Mouse (Mus musculus) intestine, postnatal 0 days (tissue): ENCODE measurements around the gene Tkfc. TPM values are rescaled to one million over a fixed set of nuclear protein-coding genes. Genes with fewer than 3 reads are reported as not detected.
"Not testable (repeated sequence)": the region's sequence is repeated elsewhere in the genome, so short reads cannot be mapped to it uniquely, and the experiment has no call there.

Experiments used
- ATAC-seq: fragments of 200-750 bp; cut with Nextera tagmentation; 2 replicates; pipeline ENCODE4 v1.8.0; 2017; ENCODE audit warnings: mild to moderate bottlenecking, moderate TSS enrichment, moderate library complexity
- H3K27ac ChIP-seq: fragments of 300-500 bp; sonication (generic); 2 replicates; pipeline ENCODE4 v1.5.1; 2014; ENCODE audit warnings: mild to moderate bottlenecking, low read depth, low read length, moderate library complexity
- H3K27me3 ChIP-seq: fragments of 300-500 bp; sonication (generic); replicated peaks from 2 replicates; pipeline ENCODE4 v1.6.1; 2014; ENCODE audit warnings: low read length, mixed read lengths; ENCODE audit not compliant: control insufficient read depth, insufficient read depth
- H3K36me3 ChIP-seq: fragments of 300-500 bp; sonication (generic); 2 replicates; pipeline ENCODE4 v1.6.1; 2014; ENCODE audit warnings: mild to moderate bottlenecking, moderate library complexity; ENCODE audit not compliant: control insufficient read depth, insufficient read depth
- H3K4me1 ChIP-seq: fragments of 300-500 bp; sonication (generic); replicated peaks from 2 replicates; pipeline ENCODE4 v1.6.1; 2014; ENCODE audit warnings: antibody characterized with exemption, low read length, mixed read lengths; ENCODE audit not compliant: control insufficient read depth, insufficient read depth
- H3K4me2 ChIP-seq: fragments of 300-500 bp; sonication (generic); replicated peaks from 2 replicates; pipeline ENCODE4 v1.6.1; 2014; ENCODE audit warnings: low read depth, mild to moderate bottlenecking, moderate library complexity
- H3K4me3 ChIP-seq: fragments of 300-500 bp; sonication (generic); 2 replicates; pipeline ENCODE4 v1.5.1; 2014; ENCODE audit warnings: low read depth, low read length
- H3K9ac ChIP-seq: fragments of 300-500 bp; sonication (generic); 2 replicates; pipeline ENCODE4 v1.6.1; 2014; ENCODE audit warnings: mild to moderate bottlenecking, low read depth, low read length
- H3K9me3 ChIP-seq: fragments of 300-500 bp; sonication (generic); 2 replicates; pipeline ENCODE4 v1.6.1; 2016; ENCODE audit warnings: mixed run types; ENCODE audit not compliant: control insufficient read depth
- CTCF ChIP-seq: sonication (generic); IDR thresholded peaks from 2 replicates; pipeline ENCODE4 v1.5.1; 2016; ENCODE audit warnings: low read depth, mild to moderate bottlenecking, control low read depth, antibody characterized with exemption, moderate library complexity
- WGBS: fragments of 180-500 bp; shearing (Covaris S2); extraction: QIAGEN DNeasy Blood & Tissue Kit; methylation state at CpG from one replicate; pipeline ENCODE4 v1.1.7; 2014; 5-methylcytosine and 5-hydroxymethylcytosine counted together
- polyA plus RNA-seq: library from polyadenylated mRNA; unstranded; fragments of >200 nt; fragmentation: Nextera tagmentation; extraction: Ambion mirVana; gene quantifications from 2 replicates; pipeline ENCODE4 v1.2.1, GENCODE M21; 2015

Tkfc gene
- polyA plus RNA-seq, 1 experiment from 2014 or later: 76.4 TPM

DNA sequence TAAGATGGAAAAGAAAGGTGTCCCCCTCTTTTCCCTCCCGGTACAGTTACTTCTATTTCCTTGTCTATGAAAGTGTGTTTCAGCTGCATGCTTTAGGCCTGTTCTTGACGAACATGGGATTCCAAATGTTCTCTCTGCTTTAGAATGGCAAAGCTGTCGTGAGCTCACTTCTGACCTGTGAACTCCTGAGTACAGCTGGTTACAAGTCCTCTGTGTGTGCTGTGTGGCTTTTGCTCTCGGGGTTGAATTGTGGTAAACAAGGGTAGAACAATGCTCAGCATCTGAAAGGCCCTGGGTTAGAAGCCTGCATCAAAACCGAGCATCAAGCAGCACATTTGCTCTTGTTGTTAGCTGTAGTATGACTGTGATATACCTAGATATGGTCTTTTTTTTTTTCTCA lies 43.1 kb downstream of the Tkfc start:
- no peaks in the 10 kb centered on the region for H3K36me3 ChIP-seq
- no peaks in the 10 kb centered on the region for H3K4me1 ChIP-seq
- ATAC-seq: no peak
- TF ChIP-seq CTCF: no peak
- no peaks in the 10 kb centered on the region for H3K27me3 ChIP-seq
- WGBS: 66% methylated on average over 5 of the region's 5 CpGs
- H3K4me2 ChIP-seq: no peak overlapping the region
- H3K9me3 ChIP-seq: no peaks in the 10 kb centered on the region
- no peak overlapping the region for H3K27ac ChIP-seq
- H3K4me3 ChIP-seq: no peak overlapping the region
- H3K9ac ChIP-seq: no peak overlapping the region

DNA sequence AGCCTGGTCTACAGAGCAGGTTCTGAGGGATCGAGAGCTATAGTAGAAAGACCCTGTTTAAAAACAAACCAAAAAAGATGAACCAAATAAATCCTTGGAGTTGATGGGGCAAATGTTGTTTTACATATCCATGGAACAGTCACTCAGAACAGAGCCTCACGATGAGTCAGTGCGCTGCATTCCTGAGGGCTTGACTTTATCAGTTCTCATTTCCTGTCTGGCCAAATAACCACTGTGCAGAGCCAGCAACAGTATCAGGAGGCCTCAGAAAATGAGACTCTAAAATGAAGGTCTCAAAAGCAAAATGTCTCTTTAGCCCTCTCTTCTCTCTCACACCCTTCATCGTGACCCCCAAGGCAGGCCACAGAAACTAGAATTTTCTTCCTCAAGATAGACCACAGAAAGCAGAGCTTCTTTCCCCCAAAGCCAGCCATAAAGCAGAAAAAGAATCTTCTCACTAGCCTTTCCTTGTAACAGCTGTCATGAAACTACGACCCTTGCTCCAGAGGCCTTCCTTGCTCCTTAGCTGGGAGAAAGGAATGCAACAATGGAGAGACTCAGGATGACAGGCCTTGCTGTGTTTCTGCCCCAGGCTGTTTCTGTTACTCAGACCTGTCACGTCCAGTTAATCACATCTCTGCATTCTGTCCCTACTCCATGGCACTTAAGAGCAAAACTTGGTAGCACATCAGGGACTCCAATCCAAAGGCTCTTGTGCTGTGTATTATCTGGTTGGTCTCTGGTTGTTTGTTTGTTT lies 43.7 kb downstream of the Tkfc start:
- no peak for TF ChIP-seq CTCF
- Histone ChIP-seq H3K36me3 (no peaks in the 10 kb centered on the region), H3K4me1 (no peaks in the 10 kb centered on the region), H3K27me3 (no peaks in the 10 kb centered on the region), H3K9ac (no peak overlapping the region), H3K4me2 (no peak overlapping the region), H3K4me3 (no peak overlapping the region), H3K27ac (0 out of 2 replicates have a peak overlapping the region, but pooled peaks have one; percentile 28), H3K9me3 (no peaks in the 10 kb centered on the region)
- no peak for ATAC-seq
- 48% methylated on average over 6 of the region's 6 CpGs for WGBS

DNA sequence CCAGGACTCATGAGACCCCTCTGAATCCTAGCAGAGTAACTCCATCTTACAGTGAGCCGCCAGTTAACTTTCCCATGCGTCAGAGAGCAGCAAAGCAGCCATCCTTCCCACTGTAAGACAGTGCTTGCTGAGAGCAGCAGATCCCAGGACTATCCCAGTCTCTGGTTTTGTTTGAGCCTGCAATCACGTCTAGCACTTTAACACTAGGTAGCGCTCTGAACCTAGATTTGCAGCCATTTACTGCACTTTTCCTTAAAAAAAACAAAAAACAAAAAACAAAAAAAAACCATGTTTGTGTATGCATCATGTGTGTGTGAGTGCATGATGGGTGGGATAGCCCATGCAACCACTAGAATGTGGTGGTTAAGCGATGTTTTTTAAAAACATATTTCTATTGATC lies 45.3 kb downstream of the Tkfc start:
- WGBS: 44% methylated on average over 5 of the region's 5 CpGs
- TF ChIP-seq CTCF: peak; percentile 63

DNA sequence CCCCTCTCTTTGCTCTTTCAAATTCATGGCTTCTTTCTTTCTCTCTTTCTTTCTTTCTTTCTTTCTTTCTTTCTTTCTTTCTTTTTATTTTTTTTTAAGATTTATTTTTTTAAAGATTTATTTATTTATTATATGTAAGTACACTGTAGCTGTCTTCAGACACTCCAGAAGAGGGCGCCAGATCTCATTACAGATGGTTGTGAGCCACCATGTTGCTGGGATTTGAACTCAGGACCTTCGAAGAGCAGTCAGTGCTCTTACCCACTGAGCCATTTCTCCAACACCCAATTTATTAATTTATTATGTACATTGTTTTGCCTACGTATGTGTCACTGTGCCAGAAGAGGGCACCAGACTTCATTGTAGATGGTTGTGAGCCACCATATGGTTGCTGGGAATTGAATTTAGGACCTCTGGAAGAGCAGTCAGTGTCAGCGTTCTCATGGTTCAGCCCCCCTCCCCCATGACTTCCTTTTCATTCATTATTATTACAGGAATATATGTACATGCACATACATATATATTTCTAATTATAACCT lies 47.5 kb downstream of the Tkfc start:
- H3K4me2 ChIP-seq, H3K27ac ChIP-seq, H3K4me1 ChIP-seq, H3K9me3 ChIP-seq, H3K36me3 ChIP-seq, H3K27me3 ChIP-seq, H3K9ac ChIP-seq, H3K4me3 ChIP-seq, ATAC-seq: not testable (repeated sequence)
- TF ChIP-seq CTCF: peak; percentile 40
- WGBS: 71% methylated on average over 4 of the region's 4 CpGs

More for the DNA sequence above, 45.3 kb downstream of the Tkfc start:
- Histone ChIP-seq H3K4me2 (no peak overlapping the region), H3K27me3 (no peaks in the 10 kb centered on the region), H3K9ac (no peak overlapping the region), H3K9me3 (no peaks in the 10 kb centered on the region), H3K4me1 (0 out of 2 replicates have a peak, but pooled peaks cover 6% of the 10 kb centered on the region), H3K36me3 (no peaks in the 10 kb centered on the region), H3K4me3 (no peak overlapping the region), H3K27ac (no peak overlapping the region)
- ATAC-seq: no peak

DNA sequence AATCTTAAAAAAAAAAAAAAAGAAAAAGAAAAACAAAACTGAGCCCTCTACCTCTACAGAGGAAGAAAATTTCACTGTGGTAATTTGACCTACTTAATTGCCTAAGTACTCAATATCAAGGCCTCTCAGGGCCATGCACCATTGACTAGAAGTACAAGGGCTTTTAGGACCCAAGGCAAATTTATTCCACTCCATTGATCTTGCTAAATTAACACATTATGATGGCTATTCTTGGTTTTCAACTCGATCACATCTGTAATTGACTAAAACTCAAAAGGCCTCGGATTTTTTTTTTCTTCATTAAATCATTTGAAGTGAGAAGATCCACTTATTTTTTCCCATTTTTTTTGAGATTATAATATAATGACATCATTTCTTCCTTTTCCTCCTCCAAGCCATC lies 48.0 kb downstream of the Tkfc start:
- Histone ChIP-seq H3K9ac (no peak overlapping the region), H3K36me3 (no peaks in the 10 kb centered on the region), H3K4me1 (peaks cover 10% of the 10 kb centered on the region; the same call in 1 of the 2 replicates), H3K27ac (no peak overlapping the region), H3K27me3 (no peaks in the 10 kb centered on the region), H3K4me2 (no peak overlapping the region), H3K4me3 (no peak overlapping the region), H3K9me3 (no peaks in the 10 kb centered on the region)
- no peak for ATAC-seq
- 80% methylated on average over 2 of the region's 2 CpGs for WGBS
- no peak for TF ChIP-seq CTCF

DNA sequence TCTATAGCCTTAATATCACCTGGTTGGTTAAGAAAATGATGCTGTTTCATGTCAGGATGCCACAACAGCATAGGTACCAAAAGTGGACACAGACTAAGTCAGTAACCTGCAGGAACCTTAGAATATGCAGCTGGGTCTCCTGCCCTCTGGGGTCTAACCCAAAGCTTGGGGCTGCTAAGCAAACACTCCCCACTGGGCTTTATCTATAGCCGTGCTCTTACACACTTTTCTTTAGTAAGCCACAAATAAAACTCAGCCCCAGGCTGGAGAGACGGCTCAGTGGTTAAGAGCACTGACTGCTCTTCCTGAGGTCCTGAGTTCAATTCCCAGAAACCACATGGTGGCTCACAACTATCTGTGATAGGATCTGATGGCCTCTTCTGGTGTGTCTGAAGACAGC lies 48.5 kb downstream of the Tkfc start:
- TF ChIP-seq CTCF: no peak
- WGBS: 63% methylated on average over 2 of the region's 2 CpGs
- no peaks in the 10 kb centered on the region for H3K27me3 ChIP-seq
- no peak for ATAC-seq
- no peak overlapping the region for H3K4me3 ChIP-seq
- no peaks in the 10 kb centered on the region for H3K9me3 ChIP-seq
- no peak overlapping the region for H3K4me2 ChIP-seq
- peaks cover 10% of the 10 kb centered on the region; the same call in 1 of the 2 replicates for H3K4me1 ChIP-seq
- no peak overlapping the region for H3K27ac ChIP-seq
- no peak overlapping the region for H3K9ac ChIP-seq
- no peaks in the 10 kb centered on the region for H3K36me3 ChIP-seq
